Mouse (Mus musculus) urinary bladder, postnatal 25 days (tissue): Measurements from ENCODE around the gene Mapk14.
"Not testable (repeated sequence)": the region's sequence is repeated elsewhere in the genome, so short reads cannot be mapped to it uniquely, and the experiment has no call there.

ENCODE experiments used
- DNase-seq: peaks from one replicate; pipeline ENCODE4 v3.0.0; 2022; ENCODE audit warnings: low spot score

Mapk14 gene

GRCm38 (mm10) chr17:28739244-28739643 lies 48.1 kb downstream of the Mapk14 start:
- DNase-seq = no peak

GRCm38 (mm10) chr17:28743145-28743866 lies 52.2 kb downstream of the Mapk14 start:
- no peak for DNase-seq

GRCm38 (mm10) chr17:28743916-28744315 lies 52.8 kb downstream of the Mapk14 start:
- DNase-seq = no peak

- no peak for DNase-seq
Observed at GRCm38 (mm10) chr17:28745773-28746172, 54.6 kb downstream of the Mapk14 start.

GRCm38 (mm10) chr17:28748001-28748400 lies 56.9 kb downstream of the Mapk14 start:
- DNase-seq = no peak

GRCm38 (mm10) chr17:28750580-28750979 lies 59.5 kb downstream of the Mapk14 start:
- DNase-seq = no peak

GRCm38 (mm10) chr17:28756447-28756846 lies 65.3 kb downstream of the Mapk14 start:
- no peak for DNase-seq

- no peak for DNase-seq
Observed at GRCm38 (mm10) chr17:28757470-28757869, 66.3 kb downstream of the Mapk14 start.

GRCm38 (mm10) chr17:28760736-28761312 lies 69.7 kb downstream of the Mapk14 start:
- DNase-seq = no peak

- DNase-seq = peak; percentile 83
Observed at GRCm38 (mm10) chr17:28761871-28762270, 70.7 kb downstream of the Mapk14 start.

GRCm38 (mm10) chr17:28766203-28766602 lies 75.1 kb downstream of the Mapk14 start:
- no peak for DNase-seq

- DNase-seq = no peak
Observed at GRCm38 (mm10) chr17:28766781-28767515, 75.8 kb downstream of the Mapk14 start.

GRCm38 (mm10) chr17:28769121-28769874 lies 78.2 kb downstream of the Mapk14 start, which contains the start of gene Mapk13:
Gene Mapk13 (plus strand): TSS chr17:28769297.
- DNase-seq = peak; percentile 38

- peak; percentile 39 for DNase-seq
Observed at GRCm38 (mm10) chr17:28769875-28770421, 78.8 kb downstream of the Mapk14 start.

GRCm38 (mm10) chr17:28771289-28771688 lies 80.2 kb downstream of the Mapk14 start:
- DNase-seq = no peak

- not testable (repeated sequence) for DNase-seq
Observed at GRCm38 (mm10) chr17:28774303-28774702, 83.2 kb downstream of the Mapk14 start.

GRCm38 (mm10) chr17:28775161-28775560 lies 84.0 kb downstream of the Mapk14 start:
- no peak for DNase-seq

- no peak for DNase-seq
Observed at GRCm38 (mm10) chr17:28776817-28777216, 85.7 kb downstream of the Mapk14 start.

GRCm38 (mm10) chr17:28777231-28778005 lies 86.3 kb downstream of the Mapk14 start:
- no peak for DNase-seq

- DNase-seq = no peak
Observed at GRCm38 (mm10) chr17:28779735-28780134, 88.6 kb downstream of the Mapk14 start.

- no peak for DNase-seq
Observed at GRCm38 (mm10) chr17:28780836-28781235, 89.7 kb downstream of the Mapk14 start.
